12 mouse cellular contexts compared by ENCODE assay signal in genomic region chr3:145790709-145791108, GRCm38 (mm10). TPM values are rescaled to one million over a fixed set of nuclear protein-coding genes. Genes with fewer than 3 reads are reported as not detected.
DNase-seq lines count a peak whose midpoint lies in the region; ATAC-seq and TF ChIP-seq lines count a peak whose summit lies in the region.
"Had no signal": no experiment of that assay in that cellular context is flagged by ENCODE, and none has a peak within 500 bp of the region (broad histone marks: within the 10 kb centered on the region; RNA-seq: fewer than 3 reads in every experiment).

No protein-coding gene starts in this region.

- no peak overlapping the region for H3K4me2 ChIP-seq in lung, embryonic 15.5 days
- no peak overlapping the region for H3K4me2 ChIP-seq in forebrain, embryonic 16.5 days (ENCODE audit: low read length)
- no peak overlapping the region for H3K4me2 ChIP-seq in liver, embryonic 14.5 days (ENCODE audit: low read depth)

- H3K27me3 ChIP-seq in lung, embryonic 15.5 days = no peaks in the 10 kb centered on the region
- no peaks in the 10 kb centered on the region; the same call in 1 of the 2 replicates for H3K27me3 ChIP-seq in forebrain, embryonic 16.5 days (replicated peaks; ENCODE audit: control insufficient read depth, insufficient read depth, low read length)
- no peaks in the 10 kb centered on the region for H3K27me3 ChIP-seq in liver, embryonic 14.5 days (ENCODE audit: control insufficient read depth, insufficient read depth, low read length)

- WGBS in lung, embryonic 15.5 days = 51% methylated on average over 4 of the region's 4 CpGs
- 59% methylated on average over 4 of the region's 4 CpGs for WGBS in forebrain, embryonic 16.5 days
- WGBS in liver, embryonic 14.5 days (ENCODE audit: insufficient replicate concordance) = 79% methylated on average over 4 of the region's 4 CpGs

- intact Hi-C loops in heart, postnatal 10 days (cut with DNase I) = no loop called here

- peak; percentile 41; the same call in 1 of the 2 replicates for ATAC-seq in lung, embryonic 15.5 days (ENCODE audit: borderline replicate concordance, extremely low read depth, low FRiP score, low TSS enrichment)
- peak; percentile 94 for ATAC-seq in forebrain, embryonic 16.5 days
- peak; percentile 26; the same call in 1 of the 2 replicates for ATAC-seq in liver, embryonic 14.5 days (ENCODE audit: insufficient read depth)
- ATAC-seq in monocyte, adult 5-6 weeks (replicated peaks; ENCODE audit: insufficient number of reproducible peaks, low FRiP score, low TSS enrichment, poor library complexity, severe bottlenecking) = no peak

- H3K36me3 ChIP-seq in lung, embryonic 15.5 days = no peaks in the 10 kb centered on the region
- no peaks in the 10 kb centered on the region for H3K36me3 ChIP-seq in forebrain, embryonic 16.5 days (ENCODE audit: control insufficient read depth, insufficient read depth)
- no peaks in the 10 kb centered on the region for H3K36me3 ChIP-seq in liver, embryonic 14.5 days (replicated peaks; ENCODE audit: control insufficient read depth, insufficient read depth, low read depth)

- peak; percentile 82 for DNase-seq in heart, adult 11 months
- no peak for DNase-seq in heart, postnatal 10 days
- no peak for DNase-seq in lung, adult 18-20 months
- no peak for DNase-seq in liver, embryonic 14.5 days (ENCODE audit: low read depth in 3 of 3, low spot score in 3 of 3)
- no peak for DNase-seq in cerebellum, postnatal 14 days
- DNase-seq: gastrocnemius, postnatal 10 days; kidney, adult 18-20 months; lung, postnatal 10 days had no signal

- TF ChIP-seq CTCF in liver, embryonic 14.5 days (IDR thresholded peaks at IDR 0.05; ENCODE audit: low read depth) = no peak

- no peak overlapping the region for H3K4me3 ChIP-seq in lung, embryonic 15.5 days
- H3K4me3 ChIP-seq in forebrain, embryonic 16.5 days (replicated peaks; ENCODE audit: low read length) = no peak overlapping the region
- H3K4me3 ChIP-seq in liver, embryonic 14.5 days (ENCODE audit: insufficient read depth in 1 of 2, low read depth in 2 of 2, low read length in 2 of 2) = no peak overlapping the region

- no peaks in the 10 kb centered on the region for H3K9me3 ChIP-seq in lung, embryonic 15.5 days
- no peaks in the 10 kb centered on the region; the same call in 1 of the 2 replicates for H3K9me3 ChIP-seq in forebrain, embryonic 16.5 days (ENCODE audit: control insufficient read depth, low read length)
- H3K9me3 ChIP-seq in liver, embryonic 14.5 days (ENCODE audit: control insufficient read depth, low read length) = no peaks in the 10 kb centered on the region

- peaks cover 27% of the 10 kb centered on the region for H3K4me1 ChIP-seq in lung, embryonic 15.5 days
- H3K4me1 ChIP-seq in forebrain, embryonic 16.5 days (replicated peaks; ENCODE audit: control insufficient read depth, insufficient read depth, low read length) = 0 out of 2 replicates have a peak, but pooled peaks cover 2% of the 10 kb centered on the region
- H3K4me1 ChIP-seq in liver, embryonic 14.5 days (replicated peaks; ENCODE audit: control insufficient read depth in 2 of 2, insufficient read depth in 2 of 2, low read length in 1 of 2) = peaks cover 0 to 9% of the 10 kb centered on the region in 2 experiments; a peak in 2 of 4 replicates

- H3K27ac ChIP-seq in lung, embryonic 15.5 days = no peak overlapping the region
- H3K27ac ChIP-seq in forebrain, embryonic 16.5 days (ENCODE audit: low read length) = no peak overlapping the region
- no peak overlapping the region for H3K27ac ChIP-seq in liver, embryonic 14.5 days

- no peak overlapping the region for H3K9ac ChIP-seq in lung, embryonic 15.5 days
- H3K9ac ChIP-seq in forebrain, embryonic 16.5 days (replicated peaks; ENCODE audit: low read depth, low read length) = no peak overlapping the region
- H3K9ac ChIP-seq in liver, embryonic 14.5 days (replicated peaks) = no peak overlapping the region

- TF ChIP-seq EP300 in liver, embryonic 14.5 days (IDR thresholded peaks at IDR 0.05; ENCODE audit: low read depth) = no peak

RNA-seq across cellular contexts. Expression of gene Ddah1, which starts 32.2 kb away (rescaled TPM):
- 10 to 100 TPM; 10.6 to 13.6 TPM for total RNA-seq in heart, postnatal 10 days (2021)
- polyA plus RNA-seq in lung, embryonic 15.5 days (2015; fragmentation: Nextera tagmentation; extraction: Ambion mirVana) = 27.7 and 30.8 TPM in 2 replicates
- 145 and 150 TPM in 2 replicates for polyA plus RNA-seq in forebrain, embryonic 16.5 days (2015; fragmentation: Nextera tagmentation; extraction: Ambion mirVana)
- polyA plus RNA-seq in liver, embryonic 14.5 days (2012; rRNA removed) = 15.6 and 15.8 TPM in 2 replicates
- polyA plus RNA-seq in liver, embryonic 14.5 days (2014; fragmentation: Nextera tagmentation; extraction: Ambion mirVana) = 31.7 and 32.1 TPM in 2 replicates
- total RNA-seq in monocyte, adult 5-6 weeks (2017) = not detected in 3 replicates
- total RNA-seq: common myeloid progenitor, adult 5-6 weeks had no signal
